Mouse (Mus musculus) intestine, embryonic 15.5 days (tissue): ENCODE results near the gene Prdm10. TPM values are rescaled to one million over a fixed set of nuclear protein-coding genes. Genes with fewer than 3 reads are reported as not detected.

Experiments
- ATAC-seq: fragments of 200-750 bp; cut with Nextera tagmentation; 2 replicates; pipeline ENCODE4 v1.8.0; 2017; ENCODE audit warnings: moderate TSS enrichment, moderate library complexity
- H3K27ac ChIP-seq: fragments of 300-500 bp; sonication (generic); 2 replicates; pipeline ENCODE4 v1.5.1; 2015; ENCODE audit warnings: mild to moderate bottlenecking, inconsistent platforms
- H3K27me3 ChIP-seq: fragments of 300-500 bp; sonication (generic); replicated peaks from 2 replicates; pipeline ENCODE4 v1.6.1; 2015; ENCODE audit warnings: inconsistent platforms
- H3K36me3 ChIP-seq: fragments of 300-500 bp; sonication (generic); 2 replicates; pipeline ENCODE4 v1.6.1; 2015; ENCODE audit warnings: inconsistent platforms
- H3K4me1 ChIP-seq: fragments of 300-500 bp; sonication (generic); replicated peaks from 2 replicates; pipeline ENCODE4 v1.6.1; 2015; ENCODE audit warnings: inconsistent platforms
- H3K4me2 ChIP-seq: fragments of 300-500 bp; sonication (generic); replicated peaks from 2 replicates; pipeline ENCODE4 v1.6.1; 2015; ENCODE audit warnings: mild to moderate bottlenecking, inconsistent platforms
- H3K4me3 ChIP-seq: fragments of 300-500 bp; sonication (generic); replicated peaks from 2 replicates; pipeline ENCODE4 v1.5.1; 2015; ENCODE audit warnings: inconsistent platforms
- H3K9ac ChIP-seq: fragments of 300-500 bp; sonication (generic); 2 replicates; pipeline ENCODE4 v1.6.1; 2015; ENCODE audit warnings: inconsistent platforms
- H3K9me3 ChIP-seq: fragments of 300-500 bp; sonication (generic); 2 replicates; pipeline ENCODE4 v1.6.1; 2016; ENCODE audit warnings: inconsistent platforms
- WGBS: fragments of 180-500 bp; shearing (Covaris S2); methylation state at CpG from one replicate; pipeline ENCODE4 v1.1.7; 2015; 5-methylcytosine and 5-hydroxymethylcytosine counted together
- polyA plus RNA-seq: library from polyadenylated mRNA; unstranded; fragments of >200 nt; fragmentation: Nextera tagmentation; extraction: Ambion mirVana; gene quantifications from 2 replicates; pipeline ENCODE4 v1.2.1, GENCODE M21; 2015

The Prdm10 gene
- polyA plus RNA-seq, 1 experiment from 2014 or later, result 4.1 TPM

DNA sequence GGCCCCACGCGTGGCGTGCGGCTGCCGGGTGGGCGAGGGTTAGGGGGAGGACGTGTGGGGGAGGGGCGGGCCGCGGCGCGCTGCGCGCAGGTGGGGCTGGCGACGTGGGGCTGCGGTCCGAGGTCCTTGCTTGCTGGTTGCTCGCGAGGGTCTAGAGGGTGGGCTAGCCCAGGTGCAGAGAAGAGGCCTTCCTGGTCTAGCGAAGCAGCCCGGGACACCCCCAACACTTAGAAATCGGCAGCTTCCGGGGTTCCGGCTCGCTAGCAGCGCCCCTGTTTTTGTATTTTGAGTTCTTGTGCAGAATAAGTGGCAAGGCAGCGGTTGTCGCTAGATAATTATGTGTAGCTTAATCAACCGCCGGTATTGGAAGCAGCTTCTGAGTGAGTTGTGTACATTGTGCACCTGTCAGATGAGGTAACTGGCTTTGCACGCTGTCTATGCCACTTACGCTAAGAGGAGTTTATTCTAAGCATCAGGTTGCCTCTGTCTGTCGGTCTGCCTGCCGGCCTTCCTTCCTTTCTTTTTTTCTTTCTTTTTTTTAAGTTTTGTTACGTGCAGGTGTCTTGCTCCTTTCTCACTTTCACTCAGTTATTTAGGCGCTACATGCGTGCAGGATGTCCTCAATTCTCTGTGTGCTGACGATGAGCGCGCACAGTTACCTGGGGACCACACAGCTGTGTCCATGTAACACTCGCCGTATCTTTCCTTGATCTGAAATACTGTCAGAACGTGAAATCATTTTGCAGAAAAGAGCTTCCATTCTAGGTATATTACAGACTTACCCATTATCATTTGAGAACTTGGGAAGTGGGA is 106.2 kb downstream of the Prdm10 start:
- peak; percentile 79 for ATAC-seq
- no peaks in the 10 kb centered on the region for H3K27me3 ChIP-seq
- no peaks in the 10 kb centered on the region for H3K9me3 ChIP-seq
- peak overlapping the region; percentile 69 for H3K4me2 ChIP-seq
- H3K4me1 ChIP-seq, result peaks cover 4% of the 10 kb centered on the region
- WGBS, result 8% methylated on average over 43 of the region's 44 CpGs
- H3K36me3 ChIP-seq, result peaks cover 4% of the 10 kb centered on the region; the same call in 1 of the 2 replicates
- H3K27ac ChIP-seq, result peak overlapping the region; percentile 29; the same call in 1 of the 2 replicates
- H3K9ac ChIP-seq, result peak overlapping the region; percentile 78
- peak overlapping the region; percentile 84 for H3K4me3 ChIP-seq

DNA sequence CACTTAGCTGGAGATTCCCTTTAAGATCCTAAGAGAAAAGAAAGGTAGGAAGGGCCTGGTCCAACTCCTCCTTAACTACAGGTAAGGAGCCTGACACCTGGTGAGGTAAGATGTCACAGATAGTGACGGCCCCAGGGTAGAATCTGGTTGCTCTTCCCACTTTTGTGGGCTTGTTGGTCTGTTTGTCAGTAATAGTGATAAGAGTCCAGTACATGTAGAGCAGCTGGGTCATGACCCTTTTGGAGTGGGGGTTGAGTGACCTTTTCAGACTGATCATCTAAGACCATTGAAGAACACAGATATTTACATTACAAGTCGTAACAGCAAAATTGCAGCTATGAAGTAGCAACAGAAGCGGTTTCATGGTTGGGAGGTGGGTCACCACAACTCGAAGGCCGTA is 106.9 kb downstream of the Prdm10 start:
- no peak for ATAC-seq
- peaks cover 9% of the 10 kb centered on the region for H3K36me3 ChIP-seq
- H3K9me3 ChIP-seq, result no peaks in the 10 kb centered on the region
- peaks cover 4% of the 10 kb centered on the region for H3K4me1 ChIP-seq
- H3K9ac ChIP-seq, result no peak overlapping the region
- H3K27me3 ChIP-seq, result no peaks in the 10 kb centered on the region
- H3K27ac ChIP-seq, result no peak overlapping the region
- WGBS, result 73% methylated on average over 5 of the region's 5 CpGs
- H3K4me3 ChIP-seq, result peak overlapping the region; percentile 84
- H3K4me2 ChIP-seq, result peak overlapping the region; percentile 69

DNA sequence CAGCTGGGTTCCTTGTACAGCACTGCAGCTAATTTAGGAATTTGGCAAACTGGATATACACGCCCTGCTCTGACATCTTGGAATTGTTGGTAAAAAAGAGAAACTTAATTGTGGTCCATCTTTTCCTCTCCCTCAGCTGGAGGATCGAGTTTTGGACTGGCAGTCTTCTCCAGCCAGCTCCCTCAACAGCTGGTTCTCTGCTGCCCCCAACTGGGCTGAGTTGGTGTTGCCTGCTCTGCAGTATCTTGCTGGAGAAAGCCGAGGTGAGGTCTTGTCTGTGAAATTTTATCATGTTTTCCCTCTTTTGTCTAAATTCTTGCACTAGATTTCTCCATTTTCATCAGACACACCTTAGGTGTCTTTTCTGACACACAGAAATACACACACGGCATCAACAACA is 120.1 kb downstream of the Prdm10 start:
- H3K36me3 ChIP-seq, result peaks cover 56% of the 10 kb centered on the region
- no peaks in the 10 kb centered on the region for H3K27me3 ChIP-seq
- no peak for ATAC-seq
- H3K4me1 ChIP-seq, result no peaks in the 10 kb centered on the region
- WGBS, result 50% methylated on average over 4 of the region's 4 CpGs
- H3K4me2 ChIP-seq, result no peak overlapping the region
- no peak overlapping the region for H3K27ac ChIP-seq
- no peaks in the 10 kb centered on the region for H3K9me3 ChIP-seq
- no peak overlapping the region for H3K4me3 ChIP-seq
- H3K9ac ChIP-seq, result no peak overlapping the region

DNA sequence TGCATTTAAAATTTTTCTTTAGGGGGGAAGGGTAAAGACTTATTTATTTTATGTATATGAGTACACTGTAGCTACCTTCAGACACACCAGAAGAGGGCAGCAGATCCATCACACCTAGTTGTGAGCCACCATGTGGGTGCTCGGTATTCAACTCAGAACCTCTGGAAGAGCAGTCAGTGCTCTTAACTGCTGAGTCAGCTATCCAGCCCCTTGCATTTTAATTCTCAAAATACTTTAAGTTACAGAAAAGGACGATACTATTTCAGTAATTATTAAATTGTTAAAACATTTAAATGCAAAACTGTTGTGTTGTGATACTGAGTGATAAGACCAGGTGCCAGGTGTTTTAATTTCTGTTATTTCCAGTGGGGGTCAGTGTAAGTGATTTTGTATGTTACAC is 124.0 kb downstream of the Prdm10 start:
- no peaks in the 10 kb centered on the region for H3K4me1 ChIP-seq
- 87% methylated on average over 2 of the region's 2 CpGs for WGBS
- peaks cover 52% of the 10 kb centered on the region for H3K36me3 ChIP-seq
- no peak overlapping the region for H3K9ac ChIP-seq
- ATAC-seq, result no peak
- H3K27me3 ChIP-seq, result no peaks in the 10 kb centered on the region
- H3K4me2 ChIP-seq, result no peak overlapping the region
- H3K4me3 ChIP-seq, result no peak overlapping the region
- H3K27ac ChIP-seq, result no peak overlapping the region
- no peaks in the 10 kb centered on the region for H3K9me3 ChIP-seq

DNA sequence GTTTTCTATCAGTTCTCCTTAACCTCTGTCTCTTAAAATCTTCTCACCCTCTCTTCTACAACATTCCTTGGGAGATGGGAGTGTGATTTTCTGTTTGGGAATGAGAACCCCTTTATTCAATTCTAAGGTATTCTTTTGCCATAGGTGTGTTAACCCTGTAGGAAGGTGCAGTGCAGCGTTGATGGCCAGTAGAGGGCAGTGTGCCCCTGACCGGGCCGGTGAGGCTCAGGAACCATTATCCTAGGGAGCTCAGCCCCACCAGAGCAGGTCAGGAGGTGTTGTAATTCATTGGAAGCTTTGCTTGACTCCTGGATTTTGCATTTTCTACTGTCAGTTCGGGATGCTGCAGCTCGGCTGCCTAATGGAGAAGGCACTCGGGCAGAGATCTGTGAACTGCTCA is 124.9 kb downstream of the Prdm10 start:
- peak; percentile 81 for ATAC-seq
- Histone ChIP-seq H3K4me2 (no peak overlapping the region), H3K9me3 (no peaks in the 10 kb centered on the region), H3K4me3 (no peak overlapping the region), H3K36me3 (peaks cover 58% of the 10 kb centered on the region), H3K27me3 (no peaks in the 10 kb centered on the region), H3K9ac (no peak overlapping the region), H3K27ac (no peak overlapping the region), H3K4me1 (no peaks in the 10 kb centered on the region)
- 59% methylated on average over 6 of the region's 6 CpGs for WGBS

DNA sequence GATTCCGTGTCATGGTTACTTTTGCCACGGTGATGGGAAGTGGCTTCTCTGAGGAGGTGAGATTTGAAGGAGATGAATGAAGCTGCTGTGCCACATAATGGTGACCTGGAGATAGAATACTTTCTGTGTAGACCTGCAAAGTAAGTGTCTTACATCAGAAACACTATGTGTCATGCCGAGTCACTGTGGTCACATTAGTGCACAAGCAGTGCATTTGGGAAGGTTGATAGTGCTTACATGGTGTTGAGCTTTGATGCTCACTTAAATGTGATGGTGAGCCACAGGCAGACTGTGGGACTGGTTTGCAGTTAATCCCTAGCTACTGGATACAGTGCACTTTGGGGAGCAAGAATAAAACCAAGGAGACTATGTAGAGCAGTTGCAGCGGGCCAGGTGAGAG is 131.8 kb downstream of the Prdm10 start:
- WGBS, result 92% methylated on average over 4 of the region's 4 CpGs
- Histone ChIP-seq H3K4me3 (no peak overlapping the region), H3K4me2 (no peak overlapping the region), H3K27me3 (no peaks in the 10 kb centered on the region), H3K27ac (no peak overlapping the region), H3K9me3 (no peaks in the 10 kb centered on the region), H3K4me1 (no peaks in the 10 kb centered on the region), H3K36me3 (peaks cover 66% of the 10 kb centered on the region), H3K9ac (no peak overlapping the region)
- no peak for ATAC-seq

DNA sequence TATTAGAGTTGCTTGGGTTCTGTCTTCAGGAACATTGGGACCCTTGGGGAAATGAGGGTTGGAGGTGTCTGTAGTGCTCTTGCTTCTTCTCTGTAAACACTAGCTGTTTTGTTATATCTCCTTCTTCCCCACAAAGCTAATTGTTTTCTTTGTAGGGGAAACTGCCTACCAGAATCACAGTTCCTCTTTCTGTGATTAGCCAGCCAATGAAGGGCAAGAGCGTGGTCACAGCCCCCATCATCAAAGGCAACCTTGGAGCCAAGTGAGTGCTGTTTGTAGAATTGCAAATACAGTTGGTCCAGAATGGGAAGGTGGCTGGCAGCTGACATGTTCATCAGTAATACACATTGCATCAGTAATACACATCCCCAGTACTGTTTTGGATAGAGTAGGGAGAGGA is 138.5 kb downstream of the Prdm10 start:
- Histone ChIP-seq H3K4me3 (no peak overlapping the region), H3K27me3 (no peaks in the 10 kb centered on the region), H3K9ac (no peak overlapping the region), H3K4me1 (no peaks in the 10 kb centered on the region), H3K4me2 (no peak overlapping the region), H3K9me3 (no peaks in the 10 kb centered on the region), H3K36me3 (peaks cover 36% of the 10 kb centered on the region), H3K27ac (no peak overlapping the region)
- ATAC-seq, result no peak
- WGBS, result 97% methylated on average over 1 of the region's 1 CpGs

DNA sequence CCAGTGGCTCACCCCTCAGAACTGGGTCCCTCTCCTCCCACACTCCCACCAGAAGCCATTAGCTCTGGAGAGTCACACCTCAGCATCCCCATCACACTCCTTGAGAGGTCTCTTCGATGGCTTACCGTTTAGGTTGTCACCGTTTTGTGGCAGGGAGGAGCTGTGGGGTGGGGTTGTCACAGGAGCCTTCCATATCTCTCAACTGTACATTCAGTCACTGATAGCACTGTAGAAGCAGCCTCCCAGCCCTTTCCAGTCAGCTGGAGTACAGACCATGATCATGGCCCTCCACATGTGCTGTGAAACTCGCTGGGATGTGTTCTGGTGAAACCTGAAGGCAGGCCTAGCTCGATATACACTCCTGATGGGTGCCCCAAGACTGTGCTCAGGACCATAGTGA is 141.8 kb downstream of the Prdm10 start:
- no peak overlapping the region for H3K4me2 ChIP-seq
- no peaks in the 10 kb centered on the region for H3K9me3 ChIP-seq
- ATAC-seq, result peak; percentile 43; the same call in 1 of the 2 replicates
- no peaks in the 10 kb centered on the region for H3K27me3 ChIP-seq
- H3K4me1 ChIP-seq, result no peaks in the 10 kb centered on the region
- no peak overlapping the region for H3K27ac ChIP-seq
- WGBS, result 80% methylated on average over 5 of the region's 5 CpGs
- H3K4me3 ChIP-seq, result no peak overlapping the region
- peaks cover 19% of the 10 kb centered on the region for H3K36me3 ChIP-seq
- H3K9ac ChIP-seq, result no peak overlapping the region

DNA sequence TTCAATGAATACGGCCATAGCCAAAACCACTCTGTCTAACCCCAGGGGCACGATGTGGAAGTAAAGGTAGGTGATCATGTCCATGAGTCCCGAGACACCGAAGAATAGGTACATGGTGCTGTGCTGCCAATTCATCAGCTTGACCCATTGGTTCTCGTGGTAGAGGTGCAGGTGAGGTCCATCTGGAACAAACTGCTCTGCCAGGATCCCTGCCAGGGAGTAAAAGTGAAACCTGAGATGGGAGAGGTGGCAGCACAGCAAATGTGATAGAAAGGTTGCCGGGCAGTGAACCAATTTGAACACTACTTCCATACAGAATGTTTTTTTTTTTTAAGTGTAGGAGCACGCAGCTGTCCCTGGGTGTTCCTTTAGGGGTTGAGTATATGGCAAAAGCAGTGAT is 148.6 kb downstream of the Prdm10 start:
- no peak for ATAC-seq

DNA sequence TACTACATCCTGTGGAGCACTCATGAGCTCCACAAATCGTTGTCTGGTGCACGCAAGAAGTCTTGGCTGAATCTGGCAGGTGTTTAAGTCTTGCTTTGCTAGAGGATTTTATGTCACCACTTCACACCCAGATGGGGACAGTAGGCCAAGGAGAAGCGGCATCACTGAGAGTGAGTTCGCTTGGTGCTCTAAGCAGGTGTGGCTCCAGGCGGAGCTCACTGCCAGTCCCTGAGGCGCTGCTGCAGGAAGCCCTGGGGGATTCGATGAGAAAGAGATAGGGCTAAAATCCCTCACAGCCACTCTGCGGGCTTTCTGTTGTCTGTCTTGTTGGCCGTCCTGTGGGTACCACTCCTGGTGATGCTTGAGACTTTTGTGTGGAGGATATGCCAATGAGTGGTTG is 149.7 kb downstream of the Prdm10 start:
- no peak for ATAC-seq
- H3K27me3 ChIP-seq, result no peaks in the 10 kb centered on the region
- no peak overlapping the region for H3K9ac ChIP-seq
- 0 out of 2 replicates have a peak, but pooled peaks cover 5% of the 10 kb centered on the region for H3K4me1 ChIP-seq
- H3K36me3 ChIP-seq, result no peaks in the 10 kb centered on the region
- no peak overlapping the region for H3K4me2 ChIP-seq
- WGBS, result 67% methylated on average over 9 of the region's 9 CpGs
- H3K4me3 ChIP-seq, result no peak overlapping the region
- no peaks in the 10 kb centered on the region for H3K9me3 ChIP-seq
- no peak overlapping the region for H3K27ac ChIP-seq

More for the DNA sequence above, 148.6 kb downstream of the Prdm10 start:
- no peaks in the 10 kb centered on the region for H3K36me3 ChIP-seq
- 0 out of 2 replicates have a peak, but pooled peaks cover 5% of the 10 kb centered on the region for H3K4me1 ChIP-seq
- no peak overlapping the region for H3K27ac ChIP-seq
- WGBS, result 87% methylated on average over 7 of the region's 7 CpGs
- H3K9me3 ChIP-seq, result no peaks in the 10 kb centered on the region
- H3K9ac ChIP-seq, result no peak overlapping the region
- no peaks in the 10 kb centered on the region for H3K27me3 ChIP-seq
- no peak overlapping the region for H3K4me3 ChIP-seq
- no peak overlapping the region for H3K4me2 ChIP-seq

Other genes with a start within 250 kb of the Prdm10 start
- gene Zbtb44, start 249.9 kb upstream of the Prdm10 start, polyA plus RNA-seq, result 7.6 and 7.9 TPM in 2 replicates
- gene St14, start 148.7 kb upstream of the Prdm10 start, polyA plus RNA-seq, result 73.9 and 82.5 TPM in 2 replicates
- 210 and 215 TPM in 2 replicates for gene Aplp2, start 68.7 kb upstream of the Prdm10 start, polyA plus RNA-seq
- 17.3 and 18.2 TPM in 2 replicates for gene Nfrkb, start 105.7 kb downstream of the Prdm10 start, polyA plus RNA-seq
- 74.8 and 89.0 TPM in 2 replicates for gene Tmem45b, start 183.9 kb downstream of the Prdm10 start, polyA plus RNA-seq